Mouse (Mus musculus) embryonic facial prominence, embryonic 14.5 days (tissue): ENCODE measurements around the gene Slc25a21. TPM values are rescaled to one million over a fixed set of nuclear protein-coding genes. Genes with fewer than 3 reads are reported as not detected.
A peak's percentile ranks its signal among the peaks of the same experiment; 100 is the strongest.

Experiments used
- ATAC-seq: fragments of 200-750 bp; cut with Nextera tagmentation; 2 replicates; pipeline ENCODE4 v1.8.0; 2017; ENCODE audit warnings: low read depth, moderate number of reproducible peaks, moderate TSS enrichment
- DNase-seq: peaks from one replicate; pipeline ENCODE4 v3.0.0-alpha.2; 2015; ENCODE audit warnings: low spot score
- H3K27ac ChIP-seq: fragments of 300-500 bp; sonication (generic); replicated peaks from 2 replicates; pipeline ENCODE4 v1.5.1; 2014; ENCODE audit warnings: low read depth, mild to moderate bottlenecking, low read length, moderate library complexity
- H3K27me3 ChIP-seq: fragments of 300-500 bp; sonication (generic); replicated peaks from 2 replicates; pipeline ENCODE4 v1.6.1; 2014; ENCODE audit warnings: low read length; ENCODE audit not compliant: control insufficient read depth, insufficient read depth
- H3K36me3 ChIP-seq: fragments of 300-500 bp; sonication (generic); 2 replicates; pipeline ENCODE4 v1.6.1; 2014; ENCODE audit warnings: low read length, mixed read lengths; ENCODE audit not compliant: control insufficient read depth, insufficient read depth
- H3K4me1 ChIP-seq: fragments of 300-500 bp; sonication (generic); 2 replicates; pipeline ENCODE4 v1.6.1; 2014; ENCODE audit warnings: antibody characterized with exemption, low read length; ENCODE audit not compliant: control insufficient read depth, insufficient read depth
- H3K4me2 ChIP-seq: fragments of 300-500 bp; sonication (generic); 2 replicates; pipeline ENCODE4 v1.6.1; 2014; ENCODE audit warnings: low read depth, mild to moderate bottlenecking, low read length, moderate library complexity, mixed read lengths
- H3K4me3 ChIP-seq: fragments of 300-500 bp; sonication (generic); 2 replicates; pipeline ENCODE4 v1.5.1; 2014; ENCODE audit warnings: low read depth, mild to moderate bottlenecking, low read length
- H3K9ac ChIP-seq: fragments of 300-500 bp; sonication (generic); 2 replicates; pipeline ENCODE4 v1.6.1; 2014; ENCODE audit warnings: low read depth, mild to moderate bottlenecking, low read length, moderate library complexity, mixed read lengths
- H3K9me3 ChIP-seq: fragments of 300-500 bp; sonication (generic); 2 replicates; pipeline ENCODE4 v1.6.1; 2016; ENCODE audit warnings: low read length; ENCODE audit not compliant: control insufficient read depth
- WGBS: fragments of 180-500 bp; shearing (Covaris S2); extraction: QIAGEN DNeasy Blood & Tissue Kit; methylation state at CpG from one replicate; pipeline ENCODE4 v1.1.7; 2014; 5-methylcytosine and 5-hydroxymethylcytosine counted together
- polyA plus RNA-seq: library from polyadenylated mRNA; unstranded; fragments of >200 nt; fragmentation: Nextera tagmentation; extraction: Ambion mirVana; gene quantifications from 2 replicates; pipeline ENCODE4 v1.2.1, GENCODE M21; 2014

Slc25a21 gene
- polyA plus RNA-seq, 1 experiment from 2014 or later = 0.58 TPM

- 0 out of 2 replicates have a peak, but pooled peaks cover 4% of the 10 kb centered on the region for H3K4me1 ChIP-seq
- ATAC-seq = peak; percentile 98
- no peaks in the 10 kb centered on the region for H3K9me3 ChIP-seq
- peaks cover 97% of the 10 kb centered on the region for H3K27me3 ChIP-seq
- under 1% methylated on average over 41 of the region's 41 CpGs for WGBS
- peak overlapping the region; percentile 68 for H3K27ac ChIP-seq
- H3K36me3 ChIP-seq = no peaks in the 10 kb centered on the region
- peak overlapping the region; percentile 67 for H3K9ac ChIP-seq
- peak overlapping the region; percentile 41 for H3K4me3 ChIP-seq
- H3K4me2 ChIP-seq = peak overlapping the region; percentile 50
- peak; percentile 96 for DNase-seq
These were observed 501.7 kb downstream of the Slc25a21 start for GRCm38 (mm10) chr12:56695358-56696173.

DNA sequence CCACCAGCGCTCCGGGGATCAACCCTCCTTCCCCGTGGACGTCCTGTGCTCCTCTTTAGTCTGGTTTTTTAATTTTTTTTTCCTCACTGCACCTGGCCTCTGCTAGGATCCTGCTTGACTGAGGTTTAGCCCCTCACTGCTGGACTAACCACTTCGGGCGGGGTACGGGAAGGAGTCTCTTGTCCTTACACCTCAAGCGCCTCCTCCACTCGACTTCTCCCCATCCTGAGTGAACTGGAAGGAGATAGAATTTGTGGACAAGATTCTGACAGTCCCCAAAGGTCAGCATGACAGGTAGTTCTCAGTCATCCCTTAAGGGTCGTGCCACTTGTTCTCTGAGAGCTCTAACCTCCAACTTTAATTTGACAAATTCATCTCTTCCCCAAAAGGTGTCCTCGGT, 502.3 kb downstream of the Slc25a21 start:
- H3K9me3 ChIP-seq = no peaks in the 10 kb centered on the region
- H3K4me2 ChIP-seq = peak overlapping the region; percentile 50
- H3K27ac ChIP-seq = 0 out of 2 replicates have a peak overlapping the region, but pooled peaks have one; percentile 16
- no peaks in the 10 kb centered on the region for H3K36me3 ChIP-seq
- H3K9ac ChIP-seq = peak overlapping the region; percentile 20; the same call in 1 of the 2 replicates
- H3K27me3 ChIP-seq = peaks cover 97% of the 10 kb centered on the region
- H3K4me3 ChIP-seq = peak overlapping the region; percentile 41
- ATAC-seq (no peak), DNase-seq (no peak)
- H3K4me1 ChIP-seq = 0 out of 2 replicates have a peak, but pooled peaks cover 4% of the 10 kb centered on the region
- WGBS = 2% methylated on average over 11 of the region's 11 CpGs

DNA sequence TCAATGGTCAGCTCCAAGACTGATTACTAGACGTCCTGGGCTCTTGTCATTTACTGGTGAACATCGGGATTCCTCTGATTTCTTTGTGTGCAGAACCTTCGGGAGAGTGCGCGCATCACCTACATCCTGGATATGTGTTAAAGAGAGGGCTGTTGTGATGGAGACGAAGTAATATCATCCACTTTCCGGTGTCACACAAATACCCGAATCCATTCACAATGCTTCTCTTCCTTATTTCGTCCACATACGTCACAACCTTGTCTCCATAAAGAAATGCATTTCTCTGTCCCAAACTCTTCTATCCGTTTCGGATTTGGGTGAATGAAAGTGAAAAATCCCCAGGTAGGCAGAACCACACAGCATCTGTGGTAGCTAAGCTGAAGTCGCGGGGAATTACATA, 502.9 kb downstream of the Slc25a21 start:
- Histone ChIP-seq H3K27ac (no peak overlapping the region), H3K9me3 (no peaks in the 10 kb centered on the region), H3K9ac (peak overlapping the region; percentile 20; the same call in 1 of the 2 replicates), H3K4me2 (peak overlapping the region; percentile 50), H3K27me3 (peaks cover 97% of the 10 kb centered on the region), H3K4me3 (peak overlapping the region; percentile 41), H3K4me1 (0 out of 2 replicates have a peak, but pooled peaks cover 4% of the 10 kb centered on the region), H3K36me3 (no peaks in the 10 kb centered on the region)
- WGBS = 10% methylated on average over 14 of the region's 14 CpGs
- DNase-seq (no peak), ATAC-seq (no peak)

GRCm38 (mm10) chr12:56693411-56694098, 503.7 kb downstream of the Slc25a21 start:
- H3K4me3 ChIP-seq = peak overlapping the region; percentile 41
- DNase-seq (no peak), ATAC-seq (no peak)
- no peaks in the 10 kb centered on the region for H3K9me3 ChIP-seq
- 0 out of 2 replicates have a peak overlapping the region, but pooled peaks have one; percentile 28 for H3K27ac ChIP-seq
- H3K4me1 ChIP-seq = 0 out of 2 replicates have a peak, but pooled peaks cover 4% of the 10 kb centered on the region
- WGBS = 17% methylated on average over 14 of the region's 14 CpGs
- H3K4me2 ChIP-seq = peak overlapping the region; percentile 50
- peaks cover 99% of the 10 kb centered on the region for H3K27me3 ChIP-seq
- H3K36me3 ChIP-seq = no peaks in the 10 kb centered on the region
- peak overlapping the region; percentile 63; the same call in 1 of the 2 replicates for H3K9ac ChIP-seq

DNA sequence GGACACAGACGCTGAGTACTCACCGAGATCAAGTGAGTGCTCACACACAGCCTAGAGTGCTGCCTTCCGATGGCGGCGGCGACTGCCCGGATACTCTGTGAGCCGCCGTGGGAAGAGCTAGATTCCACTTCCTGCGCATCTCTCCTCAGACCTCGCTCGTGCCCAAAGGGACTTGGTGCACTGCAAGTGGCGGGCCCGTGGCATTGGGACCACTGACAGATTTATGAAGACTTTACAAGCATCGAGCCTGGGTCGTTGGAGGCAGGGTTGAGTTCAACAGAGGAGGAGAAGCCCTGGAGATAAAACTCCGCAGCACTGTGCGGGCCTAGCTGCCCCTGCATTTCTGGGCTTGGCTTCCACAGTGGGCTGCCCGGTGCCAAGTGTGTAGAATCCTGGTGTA, 504.7 kb downstream of the Slc25a21 start:
- ATAC-seq = no peak
- H3K27me3 ChIP-seq = peaks cover 99% of the 10 kb centered on the region
- no peaks in the 10 kb centered on the region for H3K9me3 ChIP-seq
- 0 out of 2 replicates have a peak, but pooled peaks cover 4% of the 10 kb centered on the region for H3K4me1 ChIP-seq
- WGBS = 11% methylated on average over 19 of the region's 19 CpGs
- H3K27ac ChIP-seq = peak overlapping the region; percentile 69
- H3K4me2 ChIP-seq = peak overlapping the region; percentile 50
- H3K4me3 ChIP-seq = peak overlapping the region; percentile 41
- no peak for DNase-seq
- H3K9ac ChIP-seq = peak overlapping the region; percentile 63
- H3K36me3 ChIP-seq = no peaks in the 10 kb centered on the region

DNA sequence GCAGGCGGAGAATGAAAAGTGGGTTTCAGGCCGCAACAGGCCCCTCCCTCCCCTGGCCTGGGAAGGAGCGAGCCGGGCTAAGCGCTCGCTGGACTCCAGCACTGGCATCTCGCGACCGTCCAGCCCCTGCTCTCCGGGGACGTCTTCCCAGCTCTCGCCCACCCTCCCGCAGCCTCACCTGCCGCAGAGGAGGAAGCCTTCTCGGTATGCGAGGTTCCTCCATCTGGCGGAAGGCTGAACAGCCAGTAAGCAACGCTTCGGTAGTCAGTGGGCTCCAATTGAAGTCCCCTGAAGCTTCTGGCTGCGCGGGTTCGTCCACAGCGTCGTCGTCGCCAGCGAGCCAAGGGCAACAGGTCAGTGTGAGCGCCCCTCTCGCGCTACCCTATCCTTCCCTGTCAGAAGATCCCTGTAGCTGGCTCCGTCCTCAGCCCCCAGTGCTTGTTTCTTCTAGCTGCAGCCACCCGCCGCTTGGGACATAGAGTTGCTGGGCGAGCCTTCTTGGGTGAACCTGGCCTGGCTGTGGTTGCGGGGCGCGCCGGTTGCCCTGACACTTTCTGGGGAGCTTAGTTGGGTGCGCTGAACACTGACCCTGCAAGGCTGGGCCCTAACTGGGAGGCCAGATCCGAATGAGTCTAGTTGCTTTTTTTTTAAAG, 505.7 kb downstream of the Slc25a21 start, which contains the start of gene Pax9:
Gene Pax9, plus strand, starts transcription at position 341 of the 653 bp plus-strand sequence.
- H3K4me2 ChIP-seq = peak within 1 kb of the TSS; percentile 50
- DNase-seq (no peak), ATAC-seq (no peak)
- peak within 1 kb of the TSS; percentile 41 for H3K4me3 ChIP-seq
- peaks cover 97% of the 10 kb centered on the region for H3K27me3 ChIP-seq
- H3K36me3 ChIP-seq = no peaks in the 10 kb centered on the region
- H3K4me1 ChIP-seq = 0 out of 2 replicates have a peak, but pooled peaks cover 4% of the 10 kb centered on the region
- WGBS = under 1% methylated on average over 20 of the region's 40 CpGs
- no peaks in the 10 kb centered on the region for H3K9me3 ChIP-seq
- H3K9ac ChIP-seq = peak within 1 kb of the TSS; percentile 63
- H3K27ac ChIP-seq = peak within 1 kb of the TSS; percentile 69

DNA sequence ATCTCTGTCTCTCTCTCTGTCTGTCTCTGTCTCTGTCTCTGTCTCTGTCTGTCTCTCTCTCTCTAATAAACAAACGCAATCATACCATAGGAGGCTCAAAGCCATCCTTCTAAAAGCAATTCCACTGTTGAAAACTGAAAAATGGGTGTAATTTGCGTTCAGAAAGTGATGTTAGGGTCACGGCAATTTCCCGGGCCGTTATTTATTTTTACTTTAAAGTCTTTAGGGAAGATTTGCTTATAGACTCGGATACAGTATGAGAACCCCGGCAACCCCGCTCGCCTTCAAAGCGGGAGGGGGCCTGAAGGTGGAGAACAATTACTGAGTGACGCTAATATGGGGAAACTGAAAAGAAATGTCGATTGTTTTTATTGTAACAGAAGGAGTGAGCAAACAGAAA, 506.3 kb downstream of the Slc25a21 start:
- DNase-seq (no peak), ATAC-seq (no peak)
- Histone ChIP-seq H3K4me1 (0 out of 2 replicates have a peak, but pooled peaks cover 4% of the 10 kb centered on the region), H3K9me3 (no peaks in the 10 kb centered on the region), H3K36me3 (no peaks in the 10 kb centered on the region), H3K27me3 (peaks cover 97% of the 10 kb centered on the region), H3K4me3 (peak overlapping the region; percentile 41), H3K9ac (peak overlapping the region; percentile 63), H3K4me2 (peak overlapping the region; percentile 50), H3K27ac (peak overlapping the region; percentile 69)
- WGBS = 4% methylated on average over 12 of the region's 12 CpGs

DNA sequence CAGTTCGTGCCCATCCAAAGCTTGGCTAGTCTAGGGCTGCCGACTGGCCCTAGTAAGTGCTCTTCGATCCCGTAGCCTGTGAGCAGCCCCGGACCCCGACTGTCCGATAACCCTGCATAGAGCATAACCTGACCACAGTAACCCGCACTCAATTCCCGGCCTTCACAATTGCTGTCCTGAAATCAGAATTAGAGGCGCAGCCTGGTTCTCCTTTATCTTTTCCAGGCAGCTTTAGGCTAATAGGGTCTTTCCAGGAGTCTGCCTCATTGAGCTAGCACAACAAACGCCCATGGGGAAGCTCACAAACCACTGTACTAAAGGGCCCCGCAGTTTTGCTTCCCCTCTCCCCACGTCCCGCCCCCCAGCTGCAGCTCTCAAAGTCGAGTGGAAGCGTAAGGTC, 506.9 kb downstream of the Slc25a21 start:
- no peak for ATAC-seq

More for the DNA sequence above, 506.9 kb downstream of the Slc25a21 start:
- Histone ChIP-seq H3K4me2 (peak overlapping the region; percentile 50), H3K9ac (peak overlapping the region; percentile 63), H3K9me3 (no peaks in the 10 kb centered on the region), H3K27me3 (peaks cover 97% of the 10 kb centered on the region), H3K27ac (peak overlapping the region; percentile 69), H3K4me1 (0 out of 2 replicates have a peak, but pooled peaks cover 4% of the 10 kb centered on the region), H3K36me3 (no peaks in the 10 kb centered on the region), H3K4me3 (peak overlapping the region; percentile 41)
- WGBS = 8% methylated on average over 16 of the region's 16 CpGs
- no peak for DNase-seq
